Mouse (Mus musculus) lung, embryonic 15.5 days (tissue): ENCODE results near the gene Tjap1. TPM values are rescaled to one million over a fixed set of nuclear protein-coding genes. Genes with fewer than 3 reads are reported as not detected.

ENCODE experiments used
- ATAC-seq: fragments of 200-750 bp; cut with Nextera tagmentation; 2 replicates; pipeline ENCODE4 v1.8.0; 2017; ENCODE audit warnings: moderate number of reproducible peaks, borderline replicate concordance; ENCODE audit not compliant: low FRiP score, low TSS enrichment; ENCODE audit errors: extremely low read depth
- H3K27ac ChIP-seq: fragments of 300-500 bp; sonication (generic); 2 replicates; pipeline ENCODE4 v1.5.1; 2015; ENCODE audit warnings: moderate library complexity, mild to moderate bottlenecking, inconsistent platforms
- H3K27me3 ChIP-seq: fragments of 300-500 bp; sonication (generic); 2 replicates; pipeline ENCODE4 v1.6.1; 2015; ENCODE audit warnings: inconsistent platforms
- H3K36me3 ChIP-seq: fragments of 300-500 bp; sonication (generic); 2 replicates; pipeline ENCODE4 v1.6.1; 2015; ENCODE audit warnings: inconsistent platforms
- H3K4me1 ChIP-seq: fragments of 300-500 bp; sonication (generic); 2 replicates; pipeline ENCODE4 v1.6.1; 2015; ENCODE audit warnings: inconsistent platforms
- H3K4me2 ChIP-seq: fragments of 300-500 bp; sonication (generic); 2 replicates; pipeline ENCODE4 v1.6.1; 2015; ENCODE audit warnings: inconsistent platforms, mild to moderate bottlenecking, moderate library complexity
- H3K4me3 ChIP-seq: fragments of 300-500 bp; sonication (generic); 2 replicates; pipeline ENCODE4 v1.5.1; 2015; ENCODE audit warnings: mild to moderate bottlenecking, inconsistent platforms
- H3K9ac ChIP-seq: fragments of 300-500 bp; sonication (generic); 2 replicates; pipeline ENCODE4 v1.6.1; 2015; ENCODE audit warnings: inconsistent platforms
- H3K9me3 ChIP-seq: fragments of 300-500 bp; sonication (generic); 2 replicates; pipeline ENCODE4 v1.6.1; 2016; ENCODE audit warnings: inconsistent platforms
- WGBS: fragments of 180-500 bp; shearing (Covaris S2); methylation state at CpG from one replicate; pipeline ENCODE4 v1.1.7; 2015; 5-methylcytosine and 5-hydroxymethylcytosine counted together
- polyA plus RNA-seq: library from polyadenylated mRNA; unstranded; fragments of >200 nt; fragmentation: Nextera tagmentation; extraction: Ambion mirVana; gene quantifications from 2 replicates; pipeline ENCODE4 v1.2.1, GENCODE M21; 2015

The Tjap1 gene
- polyA plus RNA-seq, 1 experiment from 2014 or later, result 37.5 TPM

- peaks cover 66% of the 10 kb centered on the region for H3K36me3 ChIP-seq
- under 1% methylated on average over 53 of the region's 53 CpGs for WGBS
- peak within 1 kb of the TSS; percentile 89 for H3K4me2 ChIP-seq
- peak within 1 kb of the TSS; percentile 81 for H3K27ac ChIP-seq
- peak within 1 kb of the TSS; percentile 87 for H3K4me3 ChIP-seq
- peak within 1 kb of the TSS; percentile 99 for H3K9ac ChIP-seq
- H3K9me3 ChIP-seq, result no peaks in the 10 kb centered on the region
- ATAC-seq, result peak; percentile 85
- no peaks in the 10 kb centered on the region for H3K27me3 ChIP-seq
- peaks cover 33% of the 10 kb centered on the region for H3K4me1 ChIP-seq
Observed at GRCm38 (mm10) chr17:46247512-46248188, 35.2 kb downstream of the Tjap1 start, which contains the start of the genes Polr1c and Yipf3. Gene Polr1c (minus strand): TSS chr17:46248054. Gene Yipf3 (plus strand): TSS chr17:46248080.

DNA sequence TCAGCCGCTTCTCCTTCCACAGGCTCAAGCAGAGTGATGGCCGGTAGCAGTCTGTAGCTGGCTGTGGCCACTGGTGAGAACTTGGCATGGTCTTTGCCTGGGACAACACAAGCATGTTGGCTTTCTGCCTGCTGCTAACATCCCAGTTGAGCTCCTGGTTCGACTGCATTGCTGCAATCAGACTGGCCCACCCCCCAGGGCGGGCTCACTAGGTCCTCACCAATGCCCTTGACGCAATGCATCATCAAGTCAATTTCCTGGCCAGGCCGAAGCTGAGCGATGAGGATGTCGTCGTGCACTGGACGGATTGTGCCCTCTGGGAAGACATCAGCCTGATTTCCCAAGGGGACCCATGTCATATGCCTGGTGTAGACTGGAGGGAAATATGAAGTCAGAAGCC, 38.2 kb downstream of the Tjap1 start:
- Histone ChIP-seq H3K4me2 (no peak overlapping the region), H3K27ac (no peak overlapping the region), H3K9me3 (no peaks in the 10 kb centered on the region), H3K36me3 (peaks cover 70% of the 10 kb centered on the region), H3K27me3 (no peaks in the 10 kb centered on the region), H3K9ac (no peak overlapping the region), H3K4me1 (peaks cover 36% of the 10 kb centered on the region), H3K4me3 (no peak overlapping the region)
- ATAC-seq, result no peak
- WGBS, result 54% methylated on average over 10 of the region's 10 CpGs

- ATAC-seq, result no peak
- Histone ChIP-seq H3K4me1 (peaks cover 26% of the 10 kb centered on the region), H3K27me3 (no peaks in the 10 kb centered on the region), H3K36me3 (peaks cover 75% of the 10 kb centered on the region), H3K9me3 (no peaks in the 10 kb centered on the region), H3K4me2 (no peak overlapping the region), H3K4me3 (no peak overlapping the region), H3K27ac (peak overlapping the region; percentile 15; the same call in 1 of the 2 replicates), H3K9ac (no peak overlapping the region)
- 73% methylated on average over 2 of the region's 2 CpGs for WGBS
Observed at GRCm38 (mm10) chr17:46243624-46244023, 39.2 kb downstream of the Tjap1 start.

GRCm38 (mm10) chr17:46242993-46243392, 39.8 kb downstream of the Tjap1 start:
- no peak for ATAC-seq
- 68% methylated on average over 4 of the region's 4 CpGs for whole genome bisulfite sequencing
- Histone ChIP-seq H3K27ac (peak overlapping the region; percentile 20; the same call in 1 of the 2 replicates), H3K4me3 (no peak overlapping the region), H3K27me3 (no peaks in the 10 kb centered on the region), H3K4me2 (no peak overlapping the region), H3K9me3 (no peaks in the 10 kb centered on the region), H3K9ac (no peak overlapping the region), H3K36me3 (peaks cover 81% of the 10 kb centered on the region), H3K4me1 (peaks cover 24% of the 10 kb centered on the region)

DNA sequence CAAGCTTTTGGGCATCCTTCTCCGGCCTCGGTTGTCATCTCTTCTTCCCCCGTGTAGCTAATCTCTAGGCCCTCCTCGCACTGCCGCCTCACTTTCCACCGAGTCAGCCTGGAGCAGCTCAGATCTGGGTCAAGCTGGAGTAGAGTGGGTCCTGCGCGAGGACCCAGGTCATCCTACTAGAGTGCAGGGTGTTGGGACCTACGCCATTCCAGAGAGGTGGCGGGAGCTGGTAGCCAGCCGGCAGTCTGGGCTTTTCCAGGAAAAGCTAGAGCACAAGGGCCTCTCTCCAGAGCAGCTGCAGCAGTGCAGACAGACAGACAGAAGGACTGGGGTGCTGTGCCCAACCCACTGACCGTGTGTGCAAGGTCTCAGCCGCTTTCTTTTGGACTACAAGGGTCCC, 40.6 kb downstream of the Tjap1 start:
- 80% methylated on average over 13 of the region's 13 CpGs for WGBS
- Histone ChIP-seq H3K9ac (no peak overlapping the region), H3K27ac (peak overlapping the region; percentile 20; the same call in 1 of the 2 replicates), H3K4me3 (no peak overlapping the region), H3K4me2 (no peak overlapping the region), H3K36me3 (peaks cover 87% of the 10 kb centered on the region), H3K4me1 (peaks cover 24% of the 10 kb centered on the region), H3K9me3 (no peaks in the 10 kb centered on the region), H3K27me3 (no peaks in the 10 kb centered on the region)
- ATAC-seq, result no peak

DNA sequence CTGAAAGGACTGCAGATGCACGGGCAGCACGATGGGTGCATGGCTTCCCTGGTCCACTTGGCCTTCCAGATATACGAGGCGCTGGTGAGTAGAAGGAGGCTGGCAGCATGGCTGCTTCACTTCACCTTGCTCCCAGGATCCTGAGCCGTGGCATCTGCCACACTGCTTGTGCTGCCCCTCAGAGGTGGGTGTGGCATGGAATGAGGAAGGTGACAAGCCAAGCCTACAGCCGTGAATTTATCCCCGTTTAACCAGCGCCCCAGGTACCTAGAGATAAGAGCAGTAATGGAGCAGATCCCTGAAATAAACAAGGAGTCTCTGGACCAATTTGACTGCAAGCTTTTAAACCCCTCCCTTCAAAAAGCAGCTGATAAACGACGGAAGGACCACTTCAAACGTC, 41.4 kb downstream of the Tjap1 start:
- peaks cover 95% of the 10 kb centered on the region for H3K36me3 ChIP-seq

DNA sequence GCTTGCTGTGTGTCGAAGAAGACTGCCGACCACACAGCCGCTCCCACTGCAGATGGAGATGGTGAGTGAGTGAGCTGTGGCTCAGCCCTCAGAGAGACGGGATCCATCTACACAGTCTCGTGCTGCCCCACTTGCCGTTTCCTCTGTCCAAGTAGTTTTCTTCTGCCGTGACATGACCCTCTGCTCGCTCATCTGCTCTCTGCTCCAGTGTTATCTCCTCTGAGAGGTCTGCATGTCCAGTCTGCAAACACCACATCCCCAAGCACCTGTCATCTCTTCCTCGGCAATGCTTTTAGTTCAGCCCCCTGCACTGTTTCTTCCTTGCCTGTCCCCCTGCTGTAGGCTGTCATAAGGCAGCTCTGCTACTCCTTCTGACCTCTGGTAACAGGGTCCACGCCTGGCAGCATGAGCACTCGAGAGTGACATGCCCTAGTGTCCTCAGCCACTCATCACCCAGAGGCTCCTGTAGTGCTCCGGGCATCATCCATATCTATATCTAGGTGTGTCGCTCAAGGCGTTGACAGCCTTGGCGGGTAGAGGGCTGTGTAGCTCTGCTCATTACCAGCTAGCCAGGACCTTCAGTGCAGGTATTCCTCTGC, 43.2 kb downstream of the Tjap1 start:
- WGBS, result 76% methylated on average over 15 of the region's 15 CpGs
- Histone ChIP-seq H3K36me3 (peaks cover 89% of the 10 kb centered on the region), H3K4me2 (no peak overlapping the region), H3K4me3 (no peak overlapping the region), H3K4me1 (peaks cover 11% of the 10 kb centered on the region), H3K9me3 (no peaks in the 10 kb centered on the region), H3K27me3 (no peaks in the 10 kb centered on the region), H3K27ac (no peak overlapping the region), H3K9ac (no peak overlapping the region)
- no peak for ATAC-seq

More for the DNA sequence above, 41.4 kb downstream of the Tjap1 start:
- H3K9ac ChIP-seq, result no peak overlapping the region
- ATAC-seq, result no peak
- no peaks in the 10 kb centered on the region for H3K9me3 ChIP-seq
- H3K4me1 ChIP-seq, result peaks cover 17% of the 10 kb centered on the region
- no peak overlapping the region for H3K4me2 ChIP-seq
- H3K27ac ChIP-seq, result no peak overlapping the region
- 61% methylated on average over 11 of the region's 11 CpGs for WGBS
- H3K27me3 ChIP-seq, result no peaks in the 10 kb centered on the region
- H3K4me3 ChIP-seq, result no peak overlapping the region

DNA sequence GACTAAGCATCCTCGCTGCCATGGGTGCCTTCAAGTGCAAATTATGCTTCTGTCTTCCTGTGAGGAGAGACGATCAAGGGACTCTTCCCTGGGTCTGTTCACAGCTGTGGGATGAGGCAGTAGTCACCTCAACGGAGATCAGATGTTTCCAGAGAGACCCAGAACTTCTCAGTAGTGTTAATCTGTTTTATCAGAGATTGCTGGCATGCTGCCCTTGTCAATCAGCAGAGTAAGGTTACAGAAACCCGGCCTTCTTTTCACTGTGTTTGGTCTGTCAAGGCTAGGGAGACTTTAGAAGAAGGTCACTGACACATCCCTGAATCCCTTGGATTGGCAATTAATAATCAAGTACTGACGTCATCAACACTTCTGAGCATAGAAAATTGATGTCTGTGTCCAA, 45.3 kb downstream of the Tjap1 start:
- WGBS, result 68% methylated on average over 5 of the region's 5 CpGs
- Histone ChIP-seq H3K4me2 (no peak overlapping the region), H3K4me3 (no peak overlapping the region), H3K4me1 (peaks cover 3% of the 10 kb centered on the region; the same call in 1 of the 2 replicates), H3K9me3 (no peaks in the 10 kb centered on the region), H3K36me3 (peaks cover 82% of the 10 kb centered on the region), H3K27ac (no peak overlapping the region), H3K9ac (no peak overlapping the region), H3K27me3 (no peaks in the 10 kb centered on the region)
- no peak for ATAC-seq

DNA sequence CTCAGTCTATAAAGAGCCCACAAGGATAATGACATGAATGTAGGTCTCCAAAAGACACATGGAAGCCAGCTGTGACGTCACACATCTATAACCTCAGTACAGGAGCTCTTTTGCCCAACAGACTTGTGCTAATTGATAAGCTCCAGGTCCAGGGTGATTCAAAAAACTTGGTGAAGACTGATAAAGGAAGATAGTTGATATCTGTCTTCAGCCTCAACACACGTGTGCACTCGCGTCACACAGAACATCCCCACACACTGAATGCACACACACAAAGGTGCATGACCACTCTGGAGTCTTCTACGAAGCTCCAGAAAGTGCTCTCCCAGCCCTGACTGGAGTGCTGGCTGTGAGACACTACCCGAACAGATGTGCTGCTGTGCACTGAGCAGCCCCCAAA, 45.7 kb downstream of the Tjap1 start:
- 92% methylated on average over 6 of the region's 6 CpGs for WGBS
- H3K27me3 ChIP-seq, result no peaks in the 10 kb centered on the region

DNA sequence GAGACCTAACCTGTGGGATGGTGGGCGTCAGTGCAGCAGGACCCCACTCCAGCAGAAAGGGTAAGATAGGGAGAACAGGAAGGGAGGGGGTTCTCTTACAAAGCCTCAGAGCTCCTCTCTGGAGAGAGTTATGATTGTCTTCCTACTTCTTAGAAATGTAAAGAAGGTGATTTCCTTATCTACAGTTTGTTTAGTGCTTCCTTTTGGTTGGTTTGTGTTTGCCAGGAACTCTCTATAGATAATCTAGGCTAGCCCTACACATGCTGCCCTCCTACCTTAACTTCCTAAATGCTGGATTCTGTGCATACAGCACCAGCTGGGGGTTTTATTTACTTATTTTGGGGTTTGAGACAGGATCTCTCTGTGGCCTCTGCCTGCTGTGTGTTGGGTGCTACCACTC, 46.8 kb downstream of the Tjap1 start:
- Histone ChIP-seq H3K27ac (no peak overlapping the region), H3K36me3 (peaks cover 78% of the 10 kb centered on the region)

More for the DNA sequence above, 45.7 kb downstream of the Tjap1 start:
- ATAC-seq, result no peak
- Histone ChIP-seq H3K9ac (no peak overlapping the region), H3K9me3 (no peaks in the 10 kb centered on the region), H3K4me3 (no peak overlapping the region), H3K36me3 (peaks cover 81% of the 10 kb centered on the region), H3K4me1 (no peaks in the 10 kb centered on the region), H3K4me2 (no peak overlapping the region), H3K27ac (no peak overlapping the region)

DNA sequence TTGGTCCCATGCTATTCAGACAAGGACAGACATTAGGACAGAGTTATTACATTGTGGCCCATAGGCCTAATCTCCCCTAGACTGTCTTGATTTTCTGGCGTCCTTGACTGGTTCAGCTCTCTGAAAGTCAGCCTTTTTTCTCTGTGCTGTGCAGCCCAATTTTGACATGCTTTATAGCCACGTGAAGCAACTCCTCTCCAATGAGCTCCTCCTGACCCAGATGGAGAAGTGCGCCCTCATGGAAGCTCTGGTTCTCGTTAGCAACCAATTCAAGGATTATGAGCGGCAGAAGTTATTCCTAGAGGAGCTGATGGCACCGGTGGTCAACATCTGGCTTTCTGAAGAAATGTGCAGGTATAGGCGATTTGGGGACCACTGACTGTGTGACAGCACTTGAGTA, 55.2 kb downstream of the Tjap1 start:
- ATAC-seq, result no peak
- no peak overlapping the region for H3K4me2 ChIP-seq
- no peaks in the 10 kb centered on the region for H3K9me3 ChIP-seq
- no peak overlapping the region for H3K27ac ChIP-seq
- H3K4me1 ChIP-seq, result no peaks in the 10 kb centered on the region
- H3K36me3 ChIP-seq, result peaks cover 91% of the 10 kb centered on the region
- 82% methylated on average over 7 of the region's 7 CpGs for WGBS
- H3K9ac ChIP-seq, result no peak overlapping the region
- no peaks in the 10 kb centered on the region for H3K27me3 ChIP-seq
- H3K4me3 ChIP-seq, result no peak overlapping the region

More for the DNA sequence above, 46.8 kb downstream of the Tjap1 start:
- WGBS, result 74% methylated on average over 1 of the region's 1 CpGs
- H3K4me2 ChIP-seq, result no peak overlapping the region
- no peak overlapping the region for H3K9ac ChIP-seq
- no peaks in the 10 kb centered on the region for H3K9me3 ChIP-seq
- ATAC-seq, result no peak
- H3K4me3 ChIP-seq, result no peak overlapping the region
- H3K27me3 ChIP-seq, result no peaks in the 10 kb centered on the region
- no peaks in the 10 kb centered on the region for H3K4me1 ChIP-seq

DNA sequence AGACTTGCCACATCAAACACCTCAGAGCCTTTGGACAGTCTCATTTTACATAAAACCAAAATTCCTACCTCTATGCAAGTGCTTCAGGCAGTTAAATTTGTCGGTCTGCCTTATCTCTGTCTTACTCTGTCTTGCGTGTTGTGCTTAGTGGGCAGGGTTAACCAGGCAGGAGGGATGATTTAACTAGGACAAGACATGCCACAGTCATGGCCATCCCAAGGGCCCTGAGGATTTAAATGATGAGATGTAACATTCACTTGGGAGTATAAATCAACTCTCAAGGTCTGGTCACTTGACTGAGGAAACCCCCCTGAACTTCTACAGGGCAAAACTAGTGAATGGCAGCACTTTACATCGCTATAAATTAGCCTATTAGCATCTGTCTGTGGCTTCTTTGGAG, 61.2 kb downstream of the Tjap1 start:
- ATAC-seq, result no peak
- Histone ChIP-seq H3K27me3 (no peaks in the 10 kb centered on the region), H3K4me3 (no peak overlapping the region), H3K27ac (no peak overlapping the region), H3K36me3 (peaks cover 97% of the 10 kb centered on the region), H3K9me3 (no peaks in the 10 kb centered on the region), H3K9ac (no peak overlapping the region), H3K4me1 (no peaks in the 10 kb centered on the region), H3K4me2 (no peak overlapping the region)
- 85% methylated on average over 3 of the region's 3 CpGs for WGBS
